Comparison of ENCODE assay signal across 25 mouse cellular contexts in the genomic region with DNA sequence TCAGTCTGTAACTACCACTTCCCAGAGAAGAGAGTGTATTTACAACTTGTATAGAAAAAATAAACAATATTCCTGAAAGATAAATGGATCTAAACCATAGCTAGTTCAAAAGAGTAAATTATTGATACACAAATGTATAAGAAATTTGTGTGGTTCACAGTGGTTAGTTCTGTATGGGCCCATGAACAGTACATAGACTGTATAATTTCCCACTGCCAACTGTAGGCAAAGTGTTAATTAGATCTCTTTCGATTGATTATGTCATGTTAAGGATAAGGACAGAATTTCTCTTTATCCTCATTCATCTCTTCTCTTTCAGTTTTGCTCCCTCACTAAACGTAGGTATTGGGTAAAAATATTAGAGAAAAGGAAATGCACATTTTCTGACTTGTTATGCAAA.
"Had no signal": no experiment of that assay in that cellular context is flagged by ENCODE, and none has a peak within 500 bp of the region (broad histone marks: within the 10 kb centered on the region; RNA-seq: fewer than 3 reads in every experiment).

No protein-coding gene starts in this region.

- H3K36me3 ChIP-seq: kidney, embryonic 15.5 days; limb, embryonic 10.5 days; limb, embryonic 13.5 days; liver, embryonic 12.5 days; liver, embryonic 15.5 days; lung, embryonic 15.5 days; midbrain, embryonic 10.5 days; neural tube, embryonic 15.5 days had no signal

- H3K27me3 ChIP-seq: kidney, embryonic 15.5 days; limb, embryonic 13.5 days; liver, embryonic 12.5 days; liver, embryonic 15.5 days; lung, embryonic 15.5 days; megakaryocyte, embryonic 14.5 days; neural tube, embryonic 15.5 days had no signal

- H3K9me3 ChIP-seq: kidney, embryonic 15.5 days; limb, embryonic 10.5 days; limb, embryonic 13.5 days; liver, embryonic 12.5 days; liver, embryonic 15.5 days; lung, embryonic 15.5 days; midbrain, embryonic 10.5 days; neural tube, embryonic 15.5 days had no signal

- H3K27ac ChIP-seq: kidney, embryonic 15.5 days; limb, embryonic 10.5 days; limb, embryonic 13.5 days; liver, embryonic 12.5 days; liver, embryonic 15.5 days; lung, embryonic 15.5 days; midbrain, embryonic 10.5 days; neural tube, embryonic 15.5 days; stomach, postnatal 0 days had no signal

- ATAC-seq: liver, embryonic 12.5 days had no signal

- H3K4me2 ChIP-seq: kidney, embryonic 15.5 days; limb, embryonic 13.5 days; liver, embryonic 12.5 days; liver, embryonic 15.5 days; lung, embryonic 15.5 days; neural tube, embryonic 15.5 days had no signal

- H3K4me3 ChIP-seq: kidney, embryonic 15.5 days; limb, embryonic 10.5 days; limb, embryonic 13.5 days; liver, embryonic 12.5 days; liver, embryonic 15.5 days; lung, embryonic 15.5 days; megakaryocyte, embryonic 14.5 days; midbrain, embryonic 10.5 days; myocyte; neural tube, embryonic 15.5 days had no signal

- DNase-seq: kidney, adult 11 months; kidney, adult 8-10 months; kidney, postnatal 10 days; kidney, postnatal 36 days; liver; lung, adult 18-20 months; lung, postnatal 10 days; lung, postnatal 36 days; right cerebral cortex, adult 18-20 months; right cerebral cortex, postnatal 14 days; right cerebral cortex, postnatal 4 days; thymus, adult 2 months; thymus, postnatal 14 days; thymus, postnatal 4 days had no signal

- H3K9ac ChIP-seq: kidney, embryonic 15.5 days; limb, embryonic 13.5 days; liver, embryonic 12.5 days; liver, embryonic 15.5 days; lung, embryonic 15.5 days; neural tube, embryonic 15.5 days had no signal

- H3K4me1 ChIP-seq: kidney, embryonic 15.5 days; limb, embryonic 10.5 days; limb, embryonic 13.5 days; liver, embryonic 12.5 days; liver, embryonic 15.5 days; lung, embryonic 15.5 days; megakaryocyte, embryonic 14.5 days; midbrain, embryonic 10.5 days; neural tube, embryonic 15.5 days had no signal
